Mouse (Mus musculus) midbrain, embryonic 10.5 days (tissue): ENCODE results near the gene Vmn1r113. TPM values are rescaled to one million over a fixed set of nuclear protein-coding genes. Genes with fewer than 3 reads are reported as not detected.
"Not testable (repeated sequence)": the region's sequence is repeated elsewhere in the genome, so short reads cannot be mapped to it uniquely, and the experiment has no call there.

ENCODE experiments used
- DNase-seq: peaks from one replicate; pipeline ENCODE4 v3.0.0-alpha.2; 2017; ENCODE audit warnings: low spot score
- H3K27ac ChIP-seq: fragments of 300-500 bp; sonication (generic); replicated peaks from 2 replicates; pipeline ENCODE4 v1.5.1; 2016; ENCODE audit warnings: mild to moderate bottlenecking
- H3K27me3 ChIP-seq: fragments of 300-500 bp; sonication (generic); 2 replicates; pipeline ENCODE4 v1.6.1; 2016; ENCODE audit warnings: low read depth, mild to moderate bottlenecking; ENCODE audit not compliant: poor library complexity, severe bottlenecking
- H3K36me3 ChIP-seq: fragments of 300-500 bp; sonication (generic); 2 replicates; pipeline ENCODE4 v1.6.1; 2016; ENCODE audit warnings: mild to moderate bottlenecking, moderate library complexity
- H3K4me1 ChIP-seq: fragments of 300-500 bp; sonication (generic); 2 replicates; pipeline ENCODE4 v1.6.1; 2016
- H3K4me3 ChIP-seq: fragments of 300-500 bp; sonication (generic); 2 replicates; pipeline ENCODE4 v1.5.1; 2016; ENCODE audit warnings: mild to moderate bottlenecking, moderate library complexity
- H3K9me3 ChIP-seq: fragments of 300-500 bp; sonication (generic); replicated peaks from 2 replicates; pipeline ENCODE4 v1.6.1; 2016; ENCODE audit warnings: mild to moderate bottlenecking
- WGBS: fragments of 180-500 bp; shearing (Covaris S2); methylation state at CpG from one replicate; pipeline ENCODE4 v1.1.7; 2016; 5-methylcytosine and 5-hydroxymethylcytosine counted together
- polyA plus RNA-seq: library from polyadenylated mRNA; unstranded; fragments of >200 nt; fragmentation: Nextera tagmentation; extraction: Ambion mirVana; gene quantifications from 2 replicates; pipeline ENCODE4 v1.2.1, GENCODE M21; 2016

The Vmn1r113 gene
- not detected in 2 replicates for polyA plus RNA-seq

GRCm38 (mm10) chr7:20786985-20787384 lies at the start of gene Vmn1r113:
Gene Vmn1r113, plus strand, starts transcription at chr7:20787285.
- not testable (repeated sequence) for H3K4me3 ChIP-seq, H3K36me3 ChIP-seq, H3K4me1 ChIP-seq, H3K27ac ChIP-seq, DNase-seq, H3K27me3 ChIP-seq
- WGBS: 68% methylated on average over 2 of the region's 2 CpGs
- peaks cover 14% of the 10 kb centered on the region; the same call in 1 of the 2 replicates for H3K9me3 ChIP-seq

- H3K36me3 ChIP-seq, H3K27ac ChIP-seq, H3K9me3 ChIP-seq, H3K27me3 ChIP-seq, H3K4me3 ChIP-seq, H3K4me1 ChIP-seq, DNase-seq: not testable (repeated sequence)
- no CpG with 5 or more reads among the region's 3 CpGs for WGBS
These were observed 16.2 kb upstream of the Vmn1r113 start, which contains the start of gene Vmn1r112 for GRCm38 (mm10) chr7:20770885-20771284. Gene Vmn1r112, plus strand, starts transcription at chr7:20771185.

- not testable (repeated sequence) for DNase-seq, H3K9me3 ChIP-seq, H3K27ac ChIP-seq, H3K36me3 ChIP-seq, H3K4me3 ChIP-seq, H3K27me3 ChIP-seq, H3K4me1 ChIP-seq
- no CpG with 5 or more reads among the region's 5 CpGs for WGBS
These were observed 25.0 kb downstream of the Vmn1r113 start, which contains the start of gene Vmn1r114 for GRCm38 (mm10) chr7:20812086-20812485. Gene Vmn1r114, minus strand, starts transcription at chr7:20812186.

Other genes with a start within 250 kb of the Vmn1r113 start
- gene Gm5726, start 241.5 kb upstream of the Vmn1r113 start, polyA plus RNA-seq: not detected in 2 replicates
- gene Gm4141, start 211.0 kb upstream of the Vmn1r113 start, polyA plus RNA-seq: not detected in 2 replicates
- gene Gm4513, start 188.3 kb upstream of the Vmn1r113 start, polyA plus RNA-seq: not detected in 2 replicates
- not detected in 2 replicates for gene Vmn1r107, start 118.4 kb upstream of the Vmn1r113 start, polyA plus RNA-seq
- gene Vmn1r111, start 84.1 kb upstream of the Vmn1r113 start, polyA plus RNA-seq: not detected in 2 replicates
- not detected in 2 replicates for gene Gm10668, start 56.7 kb upstream of the Vmn1r113 start, polyA plus RNA-seq
- gene Vmn1r112, start 16.1 kb upstream of the Vmn1r113 start, polyA plus RNA-seq: not detected in 2 replicates
- not detected in 2 replicates for gene Vmn1r114, start 24.9 kb downstream of the Vmn1r113 start, polyA plus RNA-seq
- gene Vmn1r115, start 57.7 kb downstream of the Vmn1r113 start, polyA plus RNA-seq: not detected in 2 replicates
- not detected in 2 replicates for gene Vmn1r116, start 85.0 kb downstream of the Vmn1r113 start, polyA plus RNA-seq
- gene Vmn1r117, start 96.8 kb downstream of the Vmn1r113 start, polyA plus RNA-seq: not detected in 2 replicates
- not detected in 2 replicates for gene Vmn1r118, start 125.1 kb downstream of the Vmn1r113 start, polyA plus RNA-seq
- not detected in 2 replicates for gene Vmn1r119, start 225.2 kb downstream of the Vmn1r113 start, polyA plus RNA-seq